45 mouse cellular contexts compared by ENCODE assay signal in the genomic region with DNA sequence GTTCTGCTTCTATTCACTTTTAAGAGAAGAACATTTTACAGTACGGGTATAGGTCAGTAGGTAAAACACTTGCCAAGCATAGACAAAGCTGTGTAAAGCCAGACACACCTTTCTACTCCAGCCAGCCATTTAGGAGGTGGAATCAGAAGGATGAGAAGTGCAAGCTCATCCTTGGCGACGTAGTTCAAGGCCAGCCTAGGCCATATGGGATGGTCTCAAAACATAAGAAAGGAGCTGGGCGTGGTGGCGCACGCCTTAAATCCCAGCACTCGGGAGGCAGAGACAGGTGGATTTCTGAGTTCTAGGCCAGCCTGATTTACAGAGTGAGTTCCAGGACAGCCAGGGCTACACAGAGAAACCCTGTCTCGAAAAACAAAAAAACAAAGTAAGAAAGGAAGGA. TPM values are rescaled to one million over a fixed set of nuclear protein-coding genes. Genes with fewer than 3 reads are reported as not detected.
"Had no signal": no experiment of that assay in that cellular context is flagged by ENCODE, and none has a peak within 500 bp of the region (broad histone marks: within the 10 kb centered on the region; RNA-seq: fewer than 3 reads in every experiment).

No protein-coding gene starts in this region.

- H3K4me3 ChIP-seq: limb, embryonic 10.5 days; limb, embryonic 12.5 days; limb, embryonic 13.5 days; limb, embryonic 15.5 days; liver, embryonic 12.5 days; liver, embryonic 13.5 days; liver, embryonic 15.5 days; lung, embryonic 15.5 days; megakaryocyte, embryonic 14.5 days; midbrain, embryonic 10.5 days; midbrain, embryonic 12.5 days; midbrain, embryonic 13.5 days; midbrain, embryonic 15.5 days; myocyte; neural tube, embryonic 12.5 days; neural tube, embryonic 13.5 days had no signal

- DNase-seq: left cerebral cortex, postnatal 4 days; liver; liver, embryonic 13.5 days; liver, postnatal 0 days; lung, adult 18-20 months; lung, adult 2 months; lung, embryonic 14.5 days; lung, postnatal 10 days; lung, postnatal 14 days; lung, postnatal 36 days; lung, postnatal 4 days; midbrain, embryonic 14.5 days had no signal

- H3K27ac ChIP-seq: limb, embryonic 10.5 days; limb, embryonic 15.5 days; liver, embryonic 12.5 days; liver, embryonic 13.5 days; liver, embryonic 14.5 days; liver, embryonic 15.5 days; macrophage; midbrain, embryonic 10.5 days; midbrain, embryonic 12.5 days; midbrain, embryonic 13.5 days; midbrain, embryonic 15.5 days; neural tube, embryonic 12.5 days; neural tube, embryonic 13.5 days had no signal

- H3K27me3 ChIP-seq: limb, embryonic 12.5 days; limb, embryonic 13.5 days; limb, embryonic 15.5 days; liver, embryonic 12.5 days; liver, embryonic 13.5 days; liver, embryonic 15.5 days; lung, embryonic 15.5 days; megakaryocyte, embryonic 14.5 days; midbrain, embryonic 12.5 days; midbrain, embryonic 13.5 days; midbrain, embryonic 15.5 days; neural tube, embryonic 12.5 days; neural tube, embryonic 13.5 days had no signal

- H3K9me3 ChIP-seq: limb, embryonic 10.5 days; limb, embryonic 12.5 days; limb, embryonic 13.5 days; limb, embryonic 15.5 days; liver, embryonic 12.5 days; liver, embryonic 13.5 days; liver, embryonic 15.5 days; lung, embryonic 15.5 days; megakaryocyte, embryonic 14.5 days; midbrain, embryonic 10.5 days; midbrain, embryonic 12.5 days; midbrain, embryonic 13.5 days; midbrain, embryonic 15.5 days; neural tube, embryonic 12.5 days; neural tube, embryonic 13.5 days had no signal

- H3K4me2 ChIP-seq: limb, embryonic 12.5 days; limb, embryonic 13.5 days; limb, embryonic 15.5 days; liver, embryonic 11.5 days; liver, embryonic 12.5 days; liver, embryonic 13.5 days; liver, embryonic 15.5 days; lung, embryonic 14.5 days; lung, embryonic 15.5 days; midbrain, embryonic 11.5 days; midbrain, embryonic 12.5 days; midbrain, embryonic 13.5 days; midbrain, embryonic 15.5 days; neural tube, embryonic 12.5 days; neural tube, embryonic 13.5 days had no signal

- ATAC-seq: liver, embryonic 12.5 days; liver, postnatal 0 days; lung, postnatal 0 days; midbrain, embryonic 13.5 days; midbrain, embryonic 15.5 days; midbrain, embryonic 16.5 days had no signal

- H3K9ac ChIP-seq: limb, embryonic 12.5 days; limb, embryonic 13.5 days; limb, embryonic 15.5 days; liver, embryonic 12.5 days; liver, embryonic 13.5 days; liver, embryonic 14.5 days; liver, embryonic 15.5 days; liver, postnatal 0 days; lung, embryonic 14.5 days; lung, embryonic 15.5 days; midbrain, embryonic 12.5 days; midbrain, embryonic 13.5 days; midbrain, embryonic 15.5 days; neural tube, embryonic 12.5 days; neural tube, embryonic 13.5 days had no signal

- H3K4me1 ChIP-seq: limb, embryonic 10.5 days; liver, embryonic 13.5 days; liver, embryonic 15.5 days; neural tube, embryonic 12.5 days had no signal

RNA-seq across cellular contexts. Expression of a gene that starts 30.3 kb away (rescaled TPM):
- total RNA-seq: megakaryocyte-erythroid progenitor cell, adult 5-6 weeks; monocyte, adult 5-6 weeks had no signal
- polyA plus RNA-seq: macrophage had no signal

RNA-seq across cellular contexts. Expression of a gene that starts 37.7 kb away (rescaled TPM):
- total RNA-seq: left cerebral cortex, postnatal 10 days; left cerebral cortex, postnatal 14 days; left cerebral cortex, postnatal 25 days; left cerebral cortex, postnatal 4 days; liver, adult 2 months; megakaryocyte progenitor cell, adult 5-6 weeks; megakaryocyte, adult 5-6 weeks; megakaryocyte-erythroid progenitor cell, adult 5-6 weeks; monocyte, adult 5-6 weeks had no signal
- polyA plus RNA-seq: limb, embryonic 10.5 days; limb, embryonic 11.5 days; limb, embryonic 12.5 days; limb, embryonic 13.5 days; limb, embryonic 15.5 days; liver, adult 2 months; liver, embryonic 11.5 days; liver, embryonic 12.5 days; liver, embryonic 13.5 days; liver, embryonic 16.5 days; liver, postnatal 0 days; lung, adult 2 months; lung, embryonic 14.5 days; lung, embryonic 15.5 days; lung, embryonic 16.5 days; macrophage; myocyte; neural tube, embryonic 11.5 days; neural tube, embryonic 12.5 days had no signal
